Mouse (Mus musculus): ENCODE measurements at regions not wholly inside any gene's neighbourhood (a gene's known extent, or its start where the extent isn't known, plus 50 kb on each side); places are given as distances from the start of the nearest gene placed in this dataset.

- Histone ChIP-seq H3K9ac (no peak overlapping the region), H3K27ac (replicated peaks) (no peak overlapping the region), H3K27me3 (no peaks in the 10 kb centered on the region), H3K36me3 (no peaks in the 10 kb centered on the region), H3K4me1 (replicated peaks) (no peaks in the 10 kb centered on the region), H3K9me3 (no peaks in the 10 kb centered on the region), H3K4me3 (no peak overlapping the region), H3K4me2 (no peak overlapping the region)
- WGBS = 65% methylated on average over 2 of the region's 2 CpGs
- no peak for ATAC-seq (ENCODE audit: low FRiP score, low read depth)
Measured at GRCm38 (mm10) chr3:121618561-121618960, 52.0 kb upstream of the 4930432M17Rik start.

GRCm38 (mm10) chr3:121618161-121618560 is 52.4 kb upstream of the 4930432M17Rik start:
- Histone ChIP-seq H3K36me3 (no peaks in the 10 kb centered on the region), H3K4me3 (no peak overlapping the region), H3K27ac (replicated peaks) (no peak overlapping the region), H3K4me2 (no peak overlapping the region), H3K4me1 (replicated peaks) (no peaks in the 10 kb centered on the region), H3K9me3 (no peaks in the 10 kb centered on the region), H3K27me3 (no peaks in the 10 kb centered on the region), H3K9ac (no peak overlapping the region)
- WGBS = 52% methylated on average over 2 of the region's 2 CpGs
- no peak for ATAC-seq (ENCODE audit: low FRiP score, low read depth)

- no peaks in the 10 kb centered on the region for H3K9me3 ChIP-seq
- 61% methylated on average over 7 of the region's 7 CpGs for WGBS
- no peak for ATAC-seq (ENCODE audit: low FRiP score, low read depth)
- no peak overlapping the region for H3K27ac ChIP-seq (replicated peaks)
- H3K27me3 ChIP-seq = no peaks in the 10 kb centered on the region
- no peaks in the 10 kb centered on the region for H3K36me3 ChIP-seq
- H3K4me1 ChIP-seq (replicated peaks) = no peaks in the 10 kb centered on the region
- H3K9ac ChIP-seq = no peak overlapping the region
- no peak overlapping the region for H3K4me2 ChIP-seq
- H3K4me3 ChIP-seq = no peak overlapping the region
Measured at GRCm38 (mm10) chr3:121617351-121617750, 53.2 kb upstream of the 4930432M17Rik start.

- H3K27me3 ChIP-seq = no peaks in the 10 kb centered on the region
- no peak overlapping the region for H3K4me2 ChIP-seq
- no peak overlapping the region for H3K9ac ChIP-seq
- 57% methylated on average over 5 of the region's 5 CpGs for WGBS
- no peak overlapping the region for H3K27ac ChIP-seq (replicated peaks)
- no peaks in the 10 kb centered on the region for H3K4me1 ChIP-seq (replicated peaks)
- H3K36me3 ChIP-seq = no peaks in the 10 kb centered on the region
- H3K4me3 ChIP-seq = no peak overlapping the region
- no peaks in the 10 kb centered on the region for H3K9me3 ChIP-seq
- ATAC-seq (ENCODE audit: low FRiP score, low read depth) = no peak
Measured at GRCm38 (mm10) chr3:121616075-121616474, 54.5 kb upstream of the 4930432M17Rik start.

GRCm38 (mm10) chr3:121614741-121615140 is 55.8 kb upstream of the 4930432M17Rik start:
- H3K36me3 ChIP-seq = no peaks in the 10 kb centered on the region
- H3K27ac ChIP-seq (replicated peaks) = no peak overlapping the region
- H3K9me3 ChIP-seq = no peaks in the 10 kb centered on the region
- no peak overlapping the region for H3K4me3 ChIP-seq
- no peak overlapping the region for H3K4me2 ChIP-seq
- H3K9ac ChIP-seq = no peak overlapping the region
- H3K4me1 ChIP-seq (replicated peaks) = no peaks in the 10 kb centered on the region
- WGBS = 73% methylated on average over 7 of the region's 7 CpGs
- no peak for ATAC-seq (ENCODE audit: low FRiP score, low read depth)
- no peaks in the 10 kb centered on the region for H3K27me3 ChIP-seq

GRCm38 (mm10) chr3:121613224-121613623 is 57.3 kb upstream of the 4930432M17Rik start:
- H3K4me3 ChIP-seq = no peak overlapping the region
- H3K4me2 ChIP-seq = no peak overlapping the region
- no peaks in the 10 kb centered on the region for H3K36me3 ChIP-seq
- no peak for ATAC-seq (ENCODE audit: low FRiP score, low read depth)
- WGBS = 90% methylated on average over 3 of the region's 3 CpGs
- H3K9me3 ChIP-seq = no peaks in the 10 kb centered on the region
- H3K9ac ChIP-seq = no peak overlapping the region
- no peaks in the 10 kb centered on the region for H3K4me1 ChIP-seq (replicated peaks)
- H3K27ac ChIP-seq (replicated peaks) = no peak overlapping the region
- H3K27me3 ChIP-seq = no peaks in the 10 kb centered on the region

GRCm38 (mm10) chr3:121609845-121610244 is 60.7 kb upstream of the 4930432M17Rik start:
- no peak overlapping the region for H3K9ac ChIP-seq
- H3K4me2 ChIP-seq = no peak overlapping the region
- no peak overlapping the region for H3K4me3 ChIP-seq
- WGBS = 74% methylated on average over 7 of the region's 7 CpGs
- H3K9me3 ChIP-seq = no peaks in the 10 kb centered on the region
- H3K27me3 ChIP-seq = no peaks in the 10 kb centered on the region
- H3K27ac ChIP-seq (replicated peaks) = no peak overlapping the region
- no peak for ATAC-seq (ENCODE audit: low FRiP score, low read depth)
- no peaks in the 10 kb centered on the region for H3K4me1 ChIP-seq (replicated peaks)
- H3K36me3 ChIP-seq = no peaks in the 10 kb centered on the region

- H3K9me3 ChIP-seq = no peaks in the 10 kb centered on the region
- 33% methylated on average over 7 of the region's 7 CpGs for WGBS
Measured at GRCm38 (mm10) chr3:121609090-121609489, 61.5 kb upstream of the 4930432M17Rik start.

GRCm38 (mm10) chr3:121604737-121605136 is 65.8 kb upstream of the 4930432M17Rik start:
- Histone ChIP-seq H3K9ac (no peak overlapping the region), H3K36me3 (no peaks in the 10 kb centered on the region), H3K27me3 (no peaks in the 10 kb centered on the region), H3K4me2 (no peak overlapping the region), H3K4me3 (no peak overlapping the region), H3K27ac (replicated peaks) (no peak overlapping the region), H3K4me1 (replicated peaks) (peaks cover 5% of the 10 kb centered on the region; the same call in 1 of the 2 replicates), H3K9me3 (no peaks in the 10 kb centered on the region)
- 80% methylated on average over 6 of the region's 6 CpGs for WGBS
- no peak for ATAC-seq (ENCODE audit: low FRiP score, low read depth)

More at GRCm38 (mm10) chr3:121609090-121609489, 61.5 kb upstream of the 4930432M17Rik start:
- no peaks in the 10 kb centered on the region for H3K36me3 ChIP-seq
- no peak overlapping the region for H3K4me3 ChIP-seq
- no peak for ATAC-seq (ENCODE audit: low FRiP score, low read depth)
- no peaks in the 10 kb centered on the region for H3K27me3 ChIP-seq
- no peak overlapping the region for H3K9ac ChIP-seq
- H3K27ac ChIP-seq (replicated peaks) = no peak overlapping the region
- H3K4me1 ChIP-seq (replicated peaks) = no peaks in the 10 kb centered on the region
- no peak overlapping the region for H3K4me2 ChIP-seq

- Histone ChIP-seq H3K27me3 (no peaks in the 10 kb centered on the region), H3K9ac (no peak overlapping the region), H3K4me2 (no peak overlapping the region), H3K27ac (replicated peaks) (no peak overlapping the region), H3K9me3 (no peaks in the 10 kb centered on the region), H3K4me3 (no peak overlapping the region), H3K36me3 (no peaks in the 10 kb centered on the region), H3K4me1 (replicated peaks) (peaks cover 5% of the 10 kb centered on the region; the same call in 1 of the 2 replicates)
- no peak for ATAC-seq (ENCODE audit: low FRiP score, low read depth)
- 86% methylated on average over 9 of the region's 9 CpGs for WGBS
Measured at GRCm38 (mm10) chr3:121604081-121604480, 66.5 kb upstream of the 4930432M17Rik start.

GRCm38 (mm10) chr3:121602826-121603370 is 67.7 kb upstream of the 4930432M17Rik start:
- Histone ChIP-seq H3K4me1 (replicated peaks) (peaks cover 5% of the 10 kb centered on the region; the same call in 1 of the 2 replicates), H3K27ac (replicated peaks) (no peak overlapping the region), H3K27me3 (no peaks in the 10 kb centered on the region), H3K9me3 (no peaks in the 10 kb centered on the region), H3K36me3 (no peaks in the 10 kb centered on the region), H3K9ac (no peak overlapping the region), H3K4me2 (no peak overlapping the region), H3K4me3 (no peak overlapping the region)
- no peak for ATAC-seq (ENCODE audit: low FRiP score, low read depth)
- 92% methylated on average over 10 of the region's 10 CpGs for WGBS

- H3K36me3 ChIP-seq = no peaks in the 10 kb centered on the region
- ATAC-seq (ENCODE audit: low FRiP score, low read depth) = peak; percentile 59; the same call in 1 of the 2 replicates
- no peaks in the 10 kb centered on the region for H3K9me3 ChIP-seq
- 54% methylated on average over 8 of the region's 8 CpGs for WGBS
- no peak overlapping the region for H3K27ac ChIP-seq (replicated peaks)
- H3K4me2 ChIP-seq = no peak overlapping the region
- H3K27me3 ChIP-seq = no peaks in the 10 kb centered on the region
- H3K4me3 ChIP-seq = no peak overlapping the region
- H3K9ac ChIP-seq = no peak overlapping the region
- H3K4me1 ChIP-seq (replicated peaks) = peaks cover 5% of the 10 kb centered on the region; the same call in 1 of the 2 replicates
Measured at GRCm38 (mm10) chr3:121602082-121602561, 68.4 kb upstream of the 4930432M17Rik start.

GRCm38 (mm10) chr3:121600841-121601240 is 68.6 kb upstream of the Slc44a3 start:
- no peak overlapping the region for H3K4me3 ChIP-seq
- H3K4me1 ChIP-seq (replicated peaks) = peaks cover 5% of the 10 kb centered on the region; the same call in 1 of the 2 replicates
- WGBS = 71% methylated on average over 10 of the region's 10 CpGs
- no peak for ATAC-seq (ENCODE audit: low FRiP score, low read depth)
- H3K4me2 ChIP-seq = no peak overlapping the region
- no peak overlapping the region for H3K9ac ChIP-seq
- no peaks in the 10 kb centered on the region for H3K9me3 ChIP-seq
- H3K27ac ChIP-seq (replicated peaks) = no peak overlapping the region
- H3K36me3 ChIP-seq = no peaks in the 10 kb centered on the region
- H3K27me3 ChIP-seq = no peaks in the 10 kb centered on the region

All from hindbrain, embryonic 15.5 days (tissue).